Mouse (Mus musculus) olfactory bulb, adult 2 months (tissue): Measurements from ENCODE around the gene Frat2. TPM values are rescaled to one million over a fixed set of nuclear protein-coding genes. Genes with fewer than 3 reads are reported as not detected.

Source experiments
- H3K27ac ChIP-seq: fragments of 200-500 bp; 2 replicates; pipeline ENCODE4 v1.5.1; 2012; ENCODE audit warnings: low read depth, low read length; ENCODE audit not compliant: insufficient read depth
- H3K4me1 ChIP-seq: fragments of 200-500 bp; 2 replicates; pipeline ENCODE4 v1.6.1; 2012; ENCODE audit warnings: low read length; ENCODE audit not compliant: control insufficient read depth, insufficient read depth
- H3K4me3 ChIP-seq: fragments of 200-500 bp; 2 replicates; pipeline ENCODE4 v1.5.1; 2012; ENCODE audit warnings: mild to moderate bottlenecking, low read depth, low read length, moderate library complexity; ENCODE audit not compliant: insufficient read depth
- CTCF ChIP-seq: fragments of 200-500 bp; IDR thresholded peaks from 2 replicates; pipeline ENCODE4 v1.5.1; 2012; ENCODE audit warnings: low read depth, mild to moderate bottlenecking, low read length, moderate library complexity; ENCODE audit not compliant: insufficient read depth
- POLR2A ChIP-seq: fragments of 200-500 bp; IDR thresholded peaks from 2 replicates; pipeline ENCODE4 v1.6.1; 2012; ENCODE audit warnings: mild to moderate bottlenecking, low read depth, low read length, moderate library complexity; ENCODE audit not compliant: insufficient read depth
- WGBS: fragments of 180-500 bp; shearing (Covaris S2); methylation state at CpG from one replicate; pipeline ENCODE4 v1.1.7; 2018; 5-methylcytosine and 5-hydroxymethylcytosine counted together
- polyA plus RNA-seq: library from polyadenylated mRNA; stranded (reverse); fragments of >200 nt; gene quantifications from 2 replicates; pipeline ENCODE4 v1.2.4, GENCODE M21; 2012; ENCODE audit warnings: low replicate concordance; ENCODE audit not compliant: missing spikeins, insufficient read depth, insufficient read length

Gene Frat2
- polyA plus RNA-seq, 1 experiment, result not detected

DNA sequence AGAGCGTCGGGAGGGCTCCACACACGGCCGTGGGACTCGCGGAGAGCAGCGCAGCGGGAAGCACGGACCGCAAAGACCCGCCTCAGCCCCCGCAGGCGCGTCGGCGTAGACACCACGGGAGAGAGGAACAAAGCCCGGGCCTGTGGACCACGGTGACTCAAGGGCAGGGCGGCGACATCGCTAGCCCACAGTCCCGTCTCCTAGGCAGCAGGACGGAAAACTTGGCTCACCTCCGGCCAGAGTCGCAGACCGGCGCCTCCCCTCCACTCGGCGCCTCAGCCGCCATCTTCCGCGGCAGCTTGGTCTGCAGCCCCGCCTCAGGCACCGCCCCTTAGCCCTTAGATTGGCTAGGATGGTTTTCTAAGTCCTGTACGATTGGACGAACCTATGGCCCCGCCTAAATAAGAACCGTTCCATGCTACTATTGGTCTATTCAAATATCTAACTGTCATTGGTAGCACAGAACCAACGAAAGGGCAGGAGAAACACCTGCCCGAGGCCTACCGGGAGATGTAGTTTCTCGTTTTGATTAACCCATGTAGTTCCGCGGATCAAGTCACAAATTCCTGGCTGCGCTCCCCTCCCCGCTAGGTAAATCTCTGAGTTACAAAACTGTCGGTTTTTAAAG, 46.1 kb downstream of the Frat2 start, which contains the start of gene Arhgap19:
Gene Arhgap19, minus strand, starts transcription at position 306 of the 628 bp plus-strand sequence.
- Histone ChIP-seq H3K4me1 (peaks cover 3% of the 10 kb centered on the region; the same call in 1 of the 2 replicates), H3K27ac (no peak within 1 kb of the TSS), H3K4me3 (peak within 1 kb of the TSS; percentile 76)
- no peak for TF ChIP-seq CTCF
- TF ChIP-seq POLR2A, result 0 out of 2 replicates have a peak, but pooled peaks have one; percentile 39
- WGBS, result under 1% methylated on average over 48 of the region's 48 CpGs

GRCm38 (mm10) chr19:41800986-41801741, 46.8 kb downstream of the Frat2 start:
- peaks cover 3% of the 10 kb centered on the region; the same call in 1 of the 2 replicates for H3K4me1 ChIP-seq
- no peak overlapping the region for H3K27ac ChIP-seq
- TF ChIP-seq CTCF (no peak), POLR2A (no peak)
- peak overlapping the region; percentile 76 for H3K4me3 ChIP-seq
- 1% methylated on average over 26 of the region's 26 CpGs for WGBS

DNA sequence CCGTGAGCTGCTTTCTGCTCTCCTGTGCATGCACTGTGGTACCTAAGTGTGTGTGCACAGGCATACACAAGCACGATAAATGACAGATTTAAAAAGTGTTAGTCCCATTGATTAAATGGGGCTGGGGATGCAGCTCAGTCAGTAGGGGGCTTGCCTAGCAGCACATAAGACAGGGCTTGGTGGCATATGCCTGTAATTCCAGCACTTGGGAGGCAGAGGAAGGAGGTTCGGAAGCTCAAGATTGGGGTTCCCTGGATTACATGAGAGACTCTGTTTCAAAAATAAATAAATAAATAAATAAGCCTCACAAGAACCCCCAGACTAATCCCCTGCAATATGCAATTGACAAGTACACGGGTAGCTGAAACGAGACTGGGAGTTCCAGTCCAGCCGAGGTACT, 47.5 kb downstream of the Frat2 start:
- H3K4me1 ChIP-seq, result peaks cover 3% of the 10 kb centered on the region; the same call in 1 of the 2 replicates
- WGBS, result 34% methylated on average over 6 of the region's 6 CpGs
- H3K27ac ChIP-seq, result no peak overlapping the region
- H3K4me3 ChIP-seq, result no peak overlapping the region
- no peak for TF ChIP-seq CTCF
- no peak for TF ChIP-seq POLR2A

- Histone ChIP-seq H3K27ac (no peak overlapping the region), H3K4me1 (no peaks in the 10 kb centered on the region; the same call in 1 of the 2 replicates), H3K4me3 (no peak overlapping the region)
- TF ChIP-seq POLR2A (no peak), CTCF (no peak)
- WGBS, result 89% methylated on average over 6 of the region's 6 CpGs
These were observed 50.4 kb downstream of the Frat2 start for GRCm38 (mm10) chr19:41797536-41797935.

GRCm38 (mm10) chr19:41796789-41797327, 51.1 kb downstream of the Frat2 start:
- H3K27ac ChIP-seq, result no peak overlapping the region
- 82% methylated on average over 12 of the region's 12 CpGs for WGBS
- no peaks in the 10 kb centered on the region; the same call in 1 of the 2 replicates for H3K4me1 ChIP-seq
- no peak for TF ChIP-seq CTCF
- H3K4me3 ChIP-seq, result no peak overlapping the region

- no peak overlapping the region for H3K4me3 ChIP-seq
- TF ChIP-seq CTCF (no peak), POLR2A (no peak)
- WGBS, result 87% methylated on average over 3 of the region's 3 CpGs
- no peaks in the 10 kb centered on the region; the same call in 1 of the 2 replicates for H3K4me1 ChIP-seq
- H3K27ac ChIP-seq, result no peak overlapping the region
These were observed 51.7 kb downstream of the Frat2 start for GRCm38 (mm10) chr19:41796148-41796760.

Other genes starting within 250 kb of the Frat2 start
- gene Slit1, start 104.5 kb downstream of the Frat2 start, polyA plus RNA-seq, result not detected in 2 replicates
- not detected in 2 replicates for gene Arhgap19, start 46.1 kb downstream of the Frat2 start, polyA plus RNA-seq
- not detected in 2 replicates for gene Frat1, start 18.2 kb downstream of the Frat2 start, polyA plus RNA-seq
- not detected in 2 replicates for gene Rrp12, start 48.0 kb upstream of the Frat2 start, polyA plus RNA-seq
- 261 and 289 TPM in 2 replicates for gene Pgam1, start 63.8 kb upstream of the Frat2 start, polyA plus RNA-seq
- gene Exosc1, start 85.3 kb upstream of the Frat2 start, polyA plus RNA-seq, result not detected in 2 replicates
- gene Zdhhc16, start 85.3 kb upstream of the Frat2 start, polyA plus RNA-seq, result not detected in 2 replicates
- not detected in 2 replicates for gene Mms19, start 133.0 kb upstream of the Frat2 start, polyA plus RNA-seq
- gene Ubtd1, start 133.6 kb upstream of the Frat2 start, polyA plus RNA-seq, result not detected in 2 replicates
- not detected in 2 replicates for gene Ankrd2, start 187.9 kb upstream of the Frat2 start, polyA plus RNA-seq
- gene Hoga1, start 197.5 kb upstream of the Frat2 start, polyA plus RNA-seq, result not detected in 2 replicates
- gene 4933411K16Rik, start 204.1 kb upstream of the Frat2 start, polyA plus RNA-seq, result not detected in 2 replicates
- gene Morn4, start 238.2 kb upstream of the Frat2 start, polyA plus RNA-seq, result not detected in 2 replicates
- gene Pi4k2a, start 242.3 kb upstream of the Frat2 start, polyA plus RNA-seq, result not detected in 2 replicates